Mouse (Mus musculus) urinary bladder, postnatal 14 days (tissue): ENCODE measurements at regions not wholly inside any gene's neighbourhood (a gene's known extent, or its start where the extent isn't known, plus 50 kb on each side); places are given as distances from the start of the nearest gene placed in this dataset.

Source experiments
- DNase-seq: peaks from one replicate; pipeline ENCODE4 v3.0.0; 2021; ENCODE audit warnings: low spot score

- no peak for DNase-seq
Measured at GRCm38 (mm10) chr11:89147990-89148389, 74.3 kb downstream of the Gm525 start.

GRCm38 (mm10) chr11:89145281-89145945 lies 71.8 kb downstream of the Gm525 start:
- DNase-seq: no peak

- no peak for DNase-seq
Measured at GRCm38 (mm10) chr11:89142527-89143154, 69.0 kb downstream of the Gm525 start.
